Mouse (Mus musculus) ES-Bruce4 (cell line): ENCODE results near the gene Mrpl20. TPM values are rescaled to one million over a fixed set of nuclear protein-coding genes. Genes with fewer than 3 reads are reported as not detected.

Experiments
- H3K27ac ChIP-seq: 2 replicates; pipeline ENCODE4 v1.5.1; 2012; ENCODE audit warnings: low read length, inconsistent platforms; ENCODE audit not compliant: insufficient read depth
- H3K27me3 ChIP-seq: 2 replicates; pipeline ENCODE4 v1.6.1; 2012; ENCODE audit warnings: mild to moderate bottlenecking, low read length, inconsistent platforms; ENCODE audit not compliant: control insufficient read depth, poor library complexity, insufficient read depth, severe bottlenecking
- H3K36me3 ChIP-seq: 2 replicates; pipeline ENCODE4 v1.6.1; 2012; ENCODE audit warnings: inconsistent platforms, mild to moderate bottlenecking, low read length, moderate library complexity; ENCODE audit not compliant: control insufficient read depth, poor library complexity, insufficient read depth, severe bottlenecking
- H3K4me1 ChIP-seq: one replicate; pipeline ENCODE4 v1.8.1; 2011; ENCODE audit warnings: low read length; ENCODE audit not compliant: control insufficient read depth, insufficient read depth
- H3K4me3 ChIP-seq: 2 replicates; pipeline ENCODE4 v1.5.1; 2011; ENCODE audit warnings: low read depth, mild to moderate bottlenecking, low read length
- H3K9ac ChIP-seq: 2 replicates; pipeline ENCODE4 v1.6.1; 2012; ENCODE audit warnings: low read depth, mild to moderate bottlenecking, inconsistent platforms; ENCODE audit not compliant: poor library complexity, severe bottlenecking
- H3K9me3 ChIP-seq: replicated peaks from 2 replicates; pipeline ENCODE4 v1.6.1; 2012; ENCODE audit warnings: mild to moderate bottlenecking, low read length, inconsistent platforms; ENCODE audit not compliant: control insufficient read depth, poor library complexity, insufficient read depth, severe bottlenecking
- CTCF ChIP-seq: IDR thresholded peaks from one replicate; pipeline ENCODE4 v1.8.1; 2011; ENCODE audit warnings: low read depth, low read length
- EP300 ChIP-seq: IDR thresholded peaks from 2 replicates; pipeline ENCODE4 v1.6.1; 2011; ENCODE audit warnings: low read depth, low read length; ENCODE audit not compliant: insufficient read depth
- POLR2A ChIP-seq: IDR thresholded peaks from one replicate; pipeline ENCODE4 v1.8.1; 2011; ENCODE audit warnings: low read length; ENCODE audit not compliant: insufficient read depth
- polyA plus RNA-seq: library from polyadenylated mRNA; stranded (reverse); fragments of >200 nt; gene quantifications from 2 replicates; pipeline ENCODE4 v1.2.4, GENCODE M21; 2011; ENCODE audit warnings: low read depth; ENCODE audit not compliant: missing spikeins, insufficient read depth, insufficient read length

Mrpl20 gene
- polyA plus RNA-seq, 1 experiment: 82.8 TPM

- no peaks in the 10 kb centered on the region for H3K4me1 ChIP-seq
- H3K9ac ChIP-seq: no peak overlapping the region
- H3K4me3 ChIP-seq: no peak overlapping the region
- no peaks in the 10 kb centered on the region for H3K9me3 ChIP-seq
- TF ChIP-seq EP300 (no peak), CTCF (no peak), POLR2A (no peak)
- H3K36me3 ChIP-seq: no peaks in the 10 kb centered on the region
- H3K27ac ChIP-seq: no peak overlapping the region
- no peaks in the 10 kb centered on the region for H3K27me3 ChIP-seq
Measured at GRCm38 (mm10) chr4:155849792-155850451, 47.2 kb downstream of the Mrpl20 start.

- no peaks in the 10 kb centered on the region for H3K4me1 ChIP-seq
- TF ChIP-seq EP300 (no peak), POLR2A (no peak), CTCF (no peak)
- no peaks in the 10 kb centered on the region for H3K9me3 ChIP-seq
- no peak overlapping the region for H3K27ac ChIP-seq
- H3K36me3 ChIP-seq: no peaks in the 10 kb centered on the region
- H3K27me3 ChIP-seq: no peaks in the 10 kb centered on the region
- H3K4me3 ChIP-seq: no peak overlapping the region
- no peak overlapping the region for H3K9ac ChIP-seq
Measured at GRCm38 (mm10) chr4:155851368-155851767, 48.7 kb downstream of the Mrpl20 start.

GRCm38 (mm10) chr4:155851951-155852411, 49.3 kb downstream of the Mrpl20 start:
- Histone ChIP-seq H3K9me3 (no peaks in the 10 kb centered on the region), H3K27me3 (no peaks in the 10 kb centered on the region), H3K27ac (no peak overlapping the region), H3K9ac (no peak overlapping the region), H3K36me3 (no peaks in the 10 kb centered on the region), H3K4me3 (no peak overlapping the region), H3K4me1 (no peaks in the 10 kb centered on the region)
- no peak for TF ChIP-seq POLR2A
- TF ChIP-seq CTCF: no peak
- no peak for TF ChIP-seq EP300

GRCm38 (mm10) chr4:155853421-155853820, 50.7 kb downstream of the Mrpl20 start:
- H3K27ac ChIP-seq: no peak overlapping the region
- no peak overlapping the region for H3K9ac ChIP-seq
- no peaks in the 10 kb centered on the region for H3K4me1 ChIP-seq
- H3K36me3 ChIP-seq: no peaks in the 10 kb centered on the region
- TF ChIP-seq CTCF (no peak), EP300 (no peak), POLR2A (no peak)
- no peaks in the 10 kb centered on the region for H3K27me3 ChIP-seq
- no peak overlapping the region for H3K4me3 ChIP-seq
- no peaks in the 10 kb centered on the region for H3K9me3 ChIP-seq

- Histone ChIP-seq H3K27ac (no peak overlapping the region), H3K9me3 (no peaks in the 10 kb centered on the region), H3K36me3 (no peaks in the 10 kb centered on the region), H3K27me3 (no peaks in the 10 kb centered on the region), H3K4me1 (no peaks in the 10 kb centered on the region), H3K9ac (no peak overlapping the region), H3K4me3 (no peak overlapping the region)
- no peak for TF ChIP-seq EP300
- TF ChIP-seq POLR2A: no peak
- no peak for TF ChIP-seq CTCF
Measured at GRCm38 (mm10) chr4:155854991-155855390, 52.3 kb downstream of the Mrpl20 start.

GRCm38 (mm10) chr4:155856071-155856470, 53.4 kb downstream of the Mrpl20 start:
- H3K4me1 ChIP-seq: no peaks in the 10 kb centered on the region
- TF ChIP-seq POLR2A (no peak), CTCF (no peak), EP300 (no peak)
- H3K9me3 ChIP-seq: no peaks in the 10 kb centered on the region
- H3K4me3 ChIP-seq: no peak overlapping the region
- H3K27ac ChIP-seq: no peak overlapping the region
- no peaks in the 10 kb centered on the region for H3K27me3 ChIP-seq
- H3K9ac ChIP-seq: no peak overlapping the region
- no peaks in the 10 kb centered on the region for H3K36me3 ChIP-seq
